Mouse (Mus musculus) bone marrow, adult 2 months (tissue): ENCODE results near the gene Cxcr6.

Experiments used
- CTCF ChIP-seq: fragments of 200-500 bp; IDR thresholded peaks from 2 replicates; pipeline ENCODE4 v1.5.1; 2011; ENCODE audit warnings: low read length, control low read depth; ENCODE audit not compliant: control insufficient read depth, insufficient read depth
- POLR2A ChIP-seq: fragments of 200-500 bp; IDR thresholded peaks from 2 replicates; pipeline ENCODE4 v1.6.1; 2011; ENCODE audit warnings: low read depth, mild to moderate bottlenecking, control low read depth, low read length, borderline replicate concordance; ENCODE audit not compliant: control insufficient read depth

- no peak for TF ChIP-seq CTCF
- TF ChIP-seq POLR2A, result no peak
Observed at GRCm38 (mm10) chr9:123828916-123829315, 22.6 kb downstream of the Cxcr6 start.
